Mouse (Mus musculus): ENCODE measurements around the gene Tspan4. TPM values are rescaled to one million over a fixed set of nuclear protein-coding genes. Genes with fewer than 3 reads are reported as not detected.

The Tspan4 gene
- polyA plus RNA-seq, 1 experiment = 95.5 TPM

DNA sequence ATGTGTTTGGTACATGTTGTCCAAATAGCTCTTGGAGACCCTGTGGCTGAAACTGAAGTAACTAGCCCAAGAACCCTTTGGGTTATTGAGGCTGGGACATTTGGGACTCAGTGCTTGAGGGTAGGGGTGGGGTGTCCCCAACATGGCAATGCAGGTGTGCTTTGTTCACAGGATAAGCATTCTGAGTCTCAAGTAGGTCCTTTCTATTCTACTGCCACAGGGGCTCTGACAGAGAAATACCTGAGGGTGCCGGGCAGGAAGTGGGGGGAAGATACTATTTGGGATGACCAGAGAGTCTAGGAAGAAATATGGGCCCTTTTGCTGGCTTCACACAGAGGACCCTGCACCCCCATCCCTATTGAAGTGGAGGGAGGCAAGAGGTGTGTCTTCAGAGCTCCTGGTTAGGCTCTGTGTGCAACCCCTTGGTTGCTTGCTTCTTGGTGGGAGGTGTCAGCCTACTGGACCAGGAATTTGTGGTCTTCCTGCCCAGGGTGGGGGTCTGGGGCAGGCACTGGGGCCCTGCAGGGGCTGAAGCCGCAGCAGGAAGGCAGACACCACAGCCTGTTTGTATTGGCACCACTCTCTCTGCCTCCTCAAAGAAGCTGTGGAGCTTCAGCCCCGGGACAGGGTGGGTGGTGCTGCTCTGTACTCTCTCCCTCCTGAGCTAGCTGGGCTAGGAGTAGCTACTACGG is 2.7 kb downstream of the Tspan4 start:
- peak overlapping the region; percentile 80 for H3K4me3 ChIP-seq
- no peak overlapping the region for H3ac ChIP-seq (ENCODE audit: control insufficient read depth, insufficient read length)
- H3K79me2 ChIP-seq (ENCODE audit: control insufficient read depth, insufficient read depth) = peaks cover 60% of the 10 kb centered on the region
- TF ChIP-seq POLR2A (IDR thresholded peaks at IDR 0.05; ENCODE audit: insufficient read length, low read depth) = no peak
- peak; percentile 50 for TF ChIP-seq POLR2AphosphoS2 (IDR thresholded peaks at IDR 0.05; ENCODE audit: insufficient read length, low read depth)
- no peaks in the 10 kb centered on the region for H3K27me3 ChIP-seq (ENCODE audit: control insufficient read depth, insufficient read depth, insufficient read length)
- H3K4me2 ChIP-seq (ENCODE audit: low read depth) = peak overlapping the region; percentile 95
- H3K36me3 ChIP-seq (ENCODE audit: control insufficient read depth, insufficient read depth) = peaks cover 2% of the 10 kb centered on the region

DNA sequence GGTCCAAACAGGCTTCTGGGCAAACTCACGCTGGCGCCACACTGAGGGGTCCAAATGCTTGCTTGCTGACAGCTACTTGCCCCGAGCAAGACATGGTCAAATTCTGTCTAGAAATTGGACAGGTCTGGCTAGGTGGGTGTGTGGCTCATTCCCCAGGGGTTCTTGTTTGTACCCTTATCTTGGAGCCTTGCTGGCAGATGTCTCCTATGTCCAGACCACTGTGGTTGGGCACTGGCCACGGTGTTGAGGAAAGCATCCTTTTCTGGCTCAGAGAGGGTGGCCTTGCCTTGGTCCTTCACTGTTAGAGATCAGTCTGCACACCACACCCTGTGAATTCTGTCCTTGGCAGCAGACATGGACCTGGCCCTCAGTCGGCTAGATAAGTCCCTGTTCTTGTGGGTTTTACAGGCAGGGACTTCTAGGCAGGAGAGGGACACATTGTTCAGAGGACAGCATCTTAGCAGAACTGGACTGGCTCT is 3.3 kb downstream of the Tspan4 start:
- no peak overlapping the region for H3ac ChIP-seq (ENCODE audit: control insufficient read depth, insufficient read length)
- TF ChIP-seq USF1 (IDR thresholded peaks at IDR 0.05; ENCODE audit: low read depth) (no peak), TCF12 (IDR thresholded peaks at IDR 0.05; ENCODE audit: insufficient read depth, poor library complexity, severe bottlenecking) (no peak), TCF3 (IDR thresholded peaks at IDR 0.05; ENCODE audit: insufficient read length, low read depth) (no peak), MYOG (IDR thresholded peaks at IDR 0.05; ENCODE audit: control insufficient read depth in 1 of 3, insufficient read depth in 1 of 3, insufficient read length in 2 of 3, low read depth in 2 of 3) (no peak), SRF (IDR thresholded peaks at IDR 0.05; ENCODE audit: control insufficient read depth, insufficient read length, low read depth) (no peak), E2F4 (IDR thresholded peaks at IDR 0.05; ENCODE audit: insufficient read depth) (no peak), REST (IDR thresholded peaks at IDR 0.05; ENCODE audit: insufficient read depth, insufficient read length) (no peak), MAX (IDR thresholded peaks at IDR 0.05; ENCODE audit: low read depth) (no peak)
- peaks cover 56% of the 10 kb centered on the region for H3K79me2 ChIP-seq (ENCODE audit: control insufficient read depth, insufficient read depth)
- no peaks in the 10 kb centered on the region for H3K27me3 ChIP-seq (ENCODE audit: control insufficient read depth, insufficient read depth, insufficient read length)
- H3K4me3 ChIP-seq = no peak overlapping the region
- no peaks in the 10 kb centered on the region for H3K36me3 ChIP-seq (ENCODE audit: control insufficient read depth, insufficient read depth)
- H3K4me2 ChIP-seq (ENCODE audit: low read depth) = peak overlapping the region; percentile 95

DNA sequence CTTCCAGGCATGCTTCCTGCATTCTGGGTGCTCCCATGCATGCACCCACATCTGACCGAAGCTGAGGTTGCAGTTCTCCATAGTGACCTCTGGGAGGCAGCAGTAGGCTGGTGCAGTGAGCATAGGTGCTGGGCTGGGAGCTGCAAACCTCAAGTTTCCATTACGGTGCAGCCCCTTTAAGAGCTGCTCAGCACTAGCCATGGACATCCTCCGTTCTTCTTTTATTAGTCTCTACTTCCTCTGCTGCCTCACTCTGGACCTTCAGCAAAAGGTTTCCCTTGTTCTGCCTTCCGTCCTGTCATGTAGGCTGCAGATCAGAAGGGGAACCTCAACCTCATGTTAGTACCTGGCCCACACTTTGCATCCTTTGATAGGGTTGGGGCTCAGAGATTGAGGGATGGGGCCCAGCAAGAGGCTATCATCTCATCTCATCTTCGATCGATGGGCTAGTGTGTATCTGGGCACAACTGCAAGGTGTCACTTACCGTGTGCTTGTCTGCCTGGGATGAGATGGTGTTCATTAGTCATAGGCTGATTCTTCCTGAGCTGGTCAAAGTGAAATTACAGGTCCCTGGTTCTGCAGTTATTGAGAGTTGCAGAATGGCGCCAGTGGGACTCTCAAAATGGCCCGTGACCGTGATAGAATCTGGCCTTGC is 5.9 kb downstream of the Tspan4 start:
- Histone ChIP-seq H3K27me3 (ENCODE audit: control insufficient read depth, insufficient read depth, insufficient read length) (no peaks in the 10 kb centered on the region), H3K4me3 (no peak overlapping the region), H3K36me3 (ENCODE audit: control insufficient read depth, insufficient read depth) (no peaks in the 10 kb centered on the region), H3K79me2 (ENCODE audit: control insufficient read depth, insufficient read depth) (peaks cover 44% of the 10 kb centered on the region), H3K4me2 (ENCODE audit: low read depth) (no peak overlapping the region), H3ac (ENCODE audit: control insufficient read depth, insufficient read length) (no peak overlapping the region)
- TF ChIP-seq E2F4 (IDR thresholded peaks at IDR 0.05; ENCODE audit: insufficient read depth) (no peak), REST (IDR thresholded peaks at IDR 0.05; ENCODE audit: insufficient read depth, insufficient read length) (no peak), MYOG (IDR thresholded peaks at IDR 0.05; ENCODE audit: control insufficient read depth in 1 of 3, insufficient read depth in 1 of 3, insufficient read length in 2 of 3, low read depth in 2 of 3) (no peak), TCF12 (IDR thresholded peaks at IDR 0.05; ENCODE audit: insufficient read depth, poor library complexity, severe bottlenecking) (no peak), TCF3 (IDR thresholded peaks at IDR 0.05; ENCODE audit: insufficient read length, low read depth) (no peak), SRF (IDR thresholded peaks at IDR 0.05; ENCODE audit: control insufficient read depth, insufficient read length, low read depth) (no peak), POLR2AphosphoS2 (IDR thresholded peaks at IDR 0.05; ENCODE audit: insufficient read length, low read depth) (no peak), MYOD1 (IDR thresholded peaks at IDR 0.05; ENCODE audit: control insufficient read depth in 1 of 3, insufficient read length in 2 of 3, low read depth in 2 of 3) (no peak), MAX (IDR thresholded peaks at IDR 0.05; ENCODE audit: low read depth) (no peak), USF1 (IDR thresholded peaks at IDR 0.05; ENCODE audit: low read depth) (no peak), POLR2A (IDR thresholded peaks at IDR 0.05; ENCODE audit: insufficient read length, low read depth) (no peak), CEBPB (IDR thresholded peaks at IDR 0.05; ENCODE audit: insufficient read depth, poor library complexity, severe bottlenecking) (no peak)

DNA sequence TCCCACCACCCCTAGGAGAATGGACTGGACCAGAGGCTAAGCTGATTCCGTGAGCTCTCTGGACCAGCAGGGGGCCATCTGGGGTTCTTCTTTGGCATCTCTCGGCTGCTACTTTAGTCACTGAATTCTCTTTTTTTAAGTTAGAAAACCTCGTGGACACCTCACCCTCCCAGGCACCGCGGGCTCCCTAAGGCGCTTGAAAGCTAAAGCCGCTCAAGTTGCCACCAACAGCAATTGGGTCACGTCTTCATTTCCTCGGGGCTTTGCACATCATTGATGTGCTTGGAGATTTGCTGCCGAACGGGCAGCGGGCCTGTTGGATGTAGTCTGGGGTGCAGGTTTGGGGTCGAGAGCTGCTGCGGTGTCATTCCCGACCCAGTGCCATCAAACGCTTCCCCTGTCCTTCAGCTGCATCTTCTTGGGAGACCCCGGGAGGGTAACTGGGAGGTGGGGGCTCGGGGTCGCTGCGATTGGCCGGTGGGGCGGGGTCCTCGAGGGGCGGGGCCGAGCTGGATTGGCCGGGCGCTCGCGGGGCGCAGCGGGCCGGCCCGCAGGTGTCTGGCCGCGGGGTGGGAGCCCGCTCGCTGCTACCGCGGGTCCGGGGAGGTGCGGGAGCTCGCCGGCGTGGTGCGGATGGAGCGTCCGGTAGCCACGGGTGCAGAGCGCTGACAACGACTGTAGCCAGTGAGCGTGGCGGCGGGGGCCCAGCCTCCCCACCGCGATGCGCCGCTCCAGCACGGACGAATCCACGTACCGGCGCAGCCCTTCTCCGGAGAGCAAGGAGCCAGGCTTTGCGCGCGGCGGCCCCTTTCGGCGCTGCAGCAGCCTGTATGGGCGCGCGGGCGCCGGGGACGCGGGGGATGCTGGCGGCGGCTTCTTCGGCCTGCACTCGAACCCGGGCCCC is 6.7 kb downstream of the Tspan4 start:
- no peak overlapping the region for H3K4me3 ChIP-seq
- TF ChIP-seq POLR2A (IDR thresholded peaks at IDR 0.05; ENCODE audit: insufficient read length, low read depth) (no peak), CEBPB (IDR thresholded peaks at IDR 0.05; ENCODE audit: insufficient read depth, poor library complexity, severe bottlenecking) (no peak), MYOD1 (IDR thresholded peaks at IDR 0.05; ENCODE audit: control insufficient read depth in 1 of 3, insufficient read length in 2 of 3, low read depth in 2 of 3) (no peak), MYOG (IDR thresholded peaks at IDR 0.05; ENCODE audit: control insufficient read depth in 1 of 3, insufficient read depth in 1 of 3, insufficient read length in 2 of 3, low read depth in 2 of 3) (no peak), USF1 (IDR thresholded peaks at IDR 0.05; ENCODE audit: low read depth) (no peak), TCF12 (IDR thresholded peaks at IDR 0.05; ENCODE audit: insufficient read depth, poor library complexity, severe bottlenecking) (no peak)
- peaks cover 44% of the 10 kb centered on the region for H3K79me2 ChIP-seq (ENCODE audit: control insufficient read depth, insufficient read depth)
- H3K27me3 ChIP-seq (ENCODE audit: control insufficient read depth, insufficient read depth, insufficient read length) = no peaks in the 10 kb centered on the region
- H3K36me3 ChIP-seq (ENCODE audit: control insufficient read depth, insufficient read depth) = peaks cover 4% of the 10 kb centered on the region
- no peak overlapping the region for H3ac ChIP-seq (ENCODE audit: control insufficient read depth, insufficient read length)
- H3K4me2 ChIP-seq (ENCODE audit: low read depth) = no peak overlapping the region

Data from myocyte (in vitro differentiated cells).